Mouse (Mus musculus): Measurements from ENCODE around the gene Arx. TPM values are rescaled to one million over a fixed set of nuclear protein-coding genes. Genes with fewer than 3 reads are reported as not detected.

Arx gene
- polyA plus RNA-seq (2021; fragmentation: Nextera tagmentation): 2.2 and 3.0 TPM in 2 replicates
- long read RNA-seq, experiment 1, partial matches to known transcripts: 1 of 1 reads
- long read RNA-seq, experiment 1, other reads (novel, unspliced or antisense): 0 of 1 reads
- long read RNA-seq, experiment 2, partial matches to known transcripts: 10 of 11 reads
- long read RNA-seq, experiment 2, other reads (novel, unspliced or antisense): 1 of 11 reads

DNA sequence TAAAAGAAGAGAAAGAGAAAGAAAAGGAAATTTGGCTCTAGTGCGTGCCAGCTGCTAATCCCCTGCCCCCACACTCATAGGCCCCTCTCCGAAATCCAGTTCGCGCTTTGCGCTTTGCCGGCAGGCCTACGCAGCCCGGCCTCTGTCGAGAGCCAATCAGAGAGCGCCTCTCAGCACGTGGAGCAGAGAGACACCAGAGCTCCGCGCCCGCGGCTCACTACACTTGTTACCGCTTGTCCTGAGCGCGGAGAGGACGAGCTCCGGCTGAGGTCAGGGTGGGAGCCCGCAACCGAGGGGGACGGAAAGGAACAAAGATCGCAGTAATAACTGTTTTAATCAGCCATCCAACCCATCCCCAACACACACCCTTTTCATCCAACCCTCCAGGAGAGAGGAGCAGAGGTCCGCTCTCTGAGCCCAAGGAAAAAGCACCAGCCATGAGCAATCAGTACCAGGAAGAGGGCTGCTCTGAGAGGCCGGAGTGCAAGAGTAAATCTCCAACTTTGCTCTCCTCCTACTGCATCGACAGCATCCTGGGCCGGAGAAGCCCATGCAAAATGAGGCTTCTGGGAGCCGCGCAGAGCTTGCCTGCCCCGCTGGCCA lies at the start of gene Arx:
Gene Arx (plus strand): TSS at position 155 of the 603 bp plus-strand sequence.

